Mouse (Mus musculus) urinary bladder, adult 18-20 months (tissue): ENCODE measurements around the gene 1700012B07Rik.

ENCODE experiments used
- DNase-seq, 2 experiments: peaks; one replicate each; pipeline ENCODE4 v3.0.0; 2022; ENCODE audit warnings: low spot score in 2 of 2, mixed read lengths in 2 of 2

Gene 1700012B07Rik

DNA sequence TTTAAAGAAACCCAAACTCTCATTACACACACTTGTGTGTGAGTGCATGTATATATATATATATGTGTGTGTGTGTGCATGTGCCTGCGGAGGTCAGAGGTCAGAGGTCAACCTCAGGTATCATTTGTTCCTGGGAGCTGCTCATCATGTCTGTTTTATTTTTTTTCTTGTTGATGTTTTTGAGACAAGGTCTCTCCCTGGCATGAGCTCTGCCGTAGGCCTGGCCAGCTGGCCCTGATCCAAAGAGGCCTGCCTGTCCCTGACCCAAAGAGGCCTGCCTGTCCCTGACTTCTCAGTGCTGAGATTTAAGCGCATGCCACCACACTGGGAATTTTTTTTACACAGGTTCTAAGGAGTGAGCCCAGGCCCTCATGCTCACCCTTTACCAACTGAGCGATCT is 24.1 kb upstream of the 1700012B07Rik start:
- no peak for DNase-seq

DNA sequence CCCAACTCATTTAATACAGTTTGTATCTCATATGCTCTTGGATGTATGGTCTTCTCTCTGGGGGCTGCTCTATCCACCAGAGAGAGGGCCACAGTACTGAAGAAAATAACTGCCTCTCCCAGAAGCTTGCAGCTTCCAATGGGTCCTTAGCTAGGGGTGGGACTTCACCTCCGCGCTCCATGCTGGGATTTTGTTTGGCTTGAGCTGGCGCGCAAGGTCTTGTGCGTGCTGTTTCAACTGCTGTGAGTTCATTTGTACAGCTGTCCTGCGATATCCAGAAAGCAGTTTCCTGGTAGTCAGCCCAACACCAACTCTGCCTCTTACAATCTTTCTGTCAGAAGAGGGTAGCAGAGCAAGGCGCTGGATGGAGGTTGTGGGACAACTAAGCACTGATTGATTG is 18.5 kb upstream of the 1700012B07Rik start:
- no peak for DNase-seq

DNA sequence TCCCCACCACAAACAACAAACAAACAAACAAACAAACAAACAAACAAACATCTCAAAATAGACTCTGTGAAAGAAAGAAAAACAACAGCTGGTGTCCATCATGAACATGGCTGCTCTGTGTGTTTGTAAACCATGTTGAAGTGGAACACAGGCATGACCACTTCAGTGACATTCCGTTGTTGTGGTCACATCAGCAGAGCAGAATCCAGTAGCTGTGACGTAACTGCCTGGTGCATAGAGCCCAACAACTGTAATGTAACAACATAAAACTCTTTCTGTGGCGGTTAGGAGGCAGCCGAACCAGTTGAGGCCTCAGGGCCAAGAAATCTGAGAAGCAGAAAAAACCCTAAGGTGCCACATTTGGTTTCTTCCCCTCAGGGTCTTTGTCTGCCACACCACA is 17.8 kb upstream of the 1700012B07Rik start:
- DNase-seq = no peak

DNA sequence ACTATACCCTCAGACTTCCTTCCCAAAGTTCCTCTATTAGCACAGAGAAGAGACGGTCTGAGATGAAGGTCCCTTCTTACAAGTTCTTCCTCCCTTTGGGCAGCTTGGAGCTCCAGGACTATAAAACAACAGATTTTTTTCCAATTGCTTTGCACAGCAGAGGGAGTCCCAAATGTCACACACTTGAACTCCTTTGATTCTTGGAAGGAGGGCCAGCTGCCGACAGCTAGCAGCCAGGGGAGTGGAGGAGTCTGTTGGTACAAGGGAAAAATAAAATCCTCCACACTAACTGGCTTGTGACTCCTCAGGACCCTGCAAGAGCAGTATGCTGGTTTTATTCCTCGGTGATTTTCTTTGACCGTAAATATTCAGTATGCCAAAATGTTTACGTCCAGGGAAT is 16.6 kb upstream of the 1700012B07Rik start:
- no peak for DNase-seq

DNA sequence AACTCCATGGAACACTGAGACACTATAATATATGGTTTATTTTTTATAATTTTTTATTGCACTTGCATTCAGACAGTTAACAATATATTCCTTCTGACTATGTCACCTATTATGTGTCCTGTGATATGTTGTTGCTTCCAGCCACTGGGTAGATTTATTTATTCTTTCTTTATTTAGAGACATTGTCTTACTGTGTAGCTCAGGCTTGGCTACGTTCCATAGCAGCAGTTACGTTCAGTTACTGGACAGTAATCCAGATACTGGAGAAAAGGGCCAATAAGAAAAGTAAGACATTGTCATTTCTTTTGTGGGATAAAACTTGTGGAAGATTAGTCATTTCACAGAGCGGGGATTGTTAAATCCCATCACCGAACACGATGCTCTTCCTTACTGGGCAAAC is 2.5 kb upstream of the 1700012B07Rik start:
- no peak for DNase-seq

DNA sequence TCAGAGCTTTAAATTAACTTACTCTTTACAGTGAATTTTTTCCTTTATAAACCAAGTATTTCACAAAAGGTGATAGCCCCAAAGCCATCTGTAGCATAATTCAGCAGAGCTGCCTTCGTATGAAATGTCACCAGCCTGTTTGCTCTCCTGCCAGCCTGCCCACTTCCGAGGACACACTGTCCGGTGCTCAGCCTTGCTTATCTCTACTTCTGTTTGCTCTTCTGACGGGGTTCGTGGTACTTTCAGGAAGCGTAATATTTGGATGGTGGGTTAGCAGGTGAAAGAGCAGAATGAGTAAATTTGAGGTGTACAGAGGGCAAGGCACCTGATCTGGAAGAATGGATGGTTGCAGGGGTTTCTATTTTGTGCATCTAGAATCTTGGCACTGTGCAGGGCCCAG is 5.6 kb downstream of the 1700012B07Rik start:
- peak in 1 of 2 experiments; percentile 9 for DNase-seq

DNA sequence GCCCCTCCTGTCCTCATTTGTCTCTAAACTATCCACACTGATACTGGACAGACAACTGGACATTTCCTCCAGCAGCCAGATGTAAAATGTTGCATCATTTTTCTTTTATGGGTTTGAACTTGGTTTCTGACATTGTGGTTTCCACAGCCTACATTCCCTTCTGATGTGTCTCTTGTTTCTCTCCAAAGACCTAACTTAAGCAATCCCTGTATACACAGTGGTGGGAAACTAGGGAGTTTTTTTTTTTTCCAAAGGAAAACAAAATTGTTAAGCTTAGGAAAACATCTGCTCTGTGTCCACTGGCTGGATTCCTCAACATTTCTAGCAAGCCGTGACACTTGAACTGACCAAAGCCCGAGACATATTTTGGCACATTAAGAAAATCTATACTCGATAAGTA is 10.4 kb downstream of the 1700012B07Rik start:
- DNase-seq = no peak

DNA sequence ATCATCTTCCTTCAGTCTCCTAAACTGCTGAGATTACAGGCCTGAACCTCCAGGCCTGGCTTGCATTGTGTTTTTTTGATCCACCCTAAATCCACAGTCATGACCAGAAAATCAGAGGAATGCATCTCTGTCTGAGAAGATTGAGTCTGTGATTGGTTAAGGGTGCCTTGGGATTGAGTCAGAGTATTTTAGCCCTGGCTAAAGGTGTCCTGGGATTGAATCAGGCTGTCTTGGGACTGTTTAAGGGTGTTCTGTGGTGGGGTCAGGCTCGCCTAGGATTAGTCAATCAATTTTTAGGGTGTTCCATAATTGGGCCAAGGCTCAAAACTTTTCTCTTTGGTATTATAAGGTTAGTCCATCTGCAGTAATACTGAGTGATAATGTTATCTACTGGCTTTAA is 10.9 kb downstream of the 1700012B07Rik start:
- peak in 1 of 2 experiments; percentile 22 for DNase-seq

DNA sequence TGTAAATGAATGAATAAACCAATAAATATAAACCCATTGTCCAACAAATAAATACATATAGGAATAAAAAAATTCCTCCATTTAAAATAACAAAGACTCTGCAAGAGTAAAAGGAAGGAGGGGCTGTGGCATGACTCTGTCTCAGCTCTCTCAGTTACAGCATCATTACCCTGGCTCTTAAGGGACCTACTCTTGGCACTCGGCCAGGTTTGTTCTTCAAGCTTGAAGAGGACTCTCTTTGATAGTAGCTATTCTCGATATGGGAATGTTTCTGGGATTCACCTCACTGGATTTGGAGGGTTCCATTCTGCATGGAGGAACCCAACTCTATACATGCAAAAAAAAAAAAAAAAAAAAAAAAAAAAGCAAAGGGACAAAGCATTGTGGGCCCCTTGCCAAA is 16.1 kb downstream of the 1700012B07Rik start:
- DNase-seq = no peak

DNA sequence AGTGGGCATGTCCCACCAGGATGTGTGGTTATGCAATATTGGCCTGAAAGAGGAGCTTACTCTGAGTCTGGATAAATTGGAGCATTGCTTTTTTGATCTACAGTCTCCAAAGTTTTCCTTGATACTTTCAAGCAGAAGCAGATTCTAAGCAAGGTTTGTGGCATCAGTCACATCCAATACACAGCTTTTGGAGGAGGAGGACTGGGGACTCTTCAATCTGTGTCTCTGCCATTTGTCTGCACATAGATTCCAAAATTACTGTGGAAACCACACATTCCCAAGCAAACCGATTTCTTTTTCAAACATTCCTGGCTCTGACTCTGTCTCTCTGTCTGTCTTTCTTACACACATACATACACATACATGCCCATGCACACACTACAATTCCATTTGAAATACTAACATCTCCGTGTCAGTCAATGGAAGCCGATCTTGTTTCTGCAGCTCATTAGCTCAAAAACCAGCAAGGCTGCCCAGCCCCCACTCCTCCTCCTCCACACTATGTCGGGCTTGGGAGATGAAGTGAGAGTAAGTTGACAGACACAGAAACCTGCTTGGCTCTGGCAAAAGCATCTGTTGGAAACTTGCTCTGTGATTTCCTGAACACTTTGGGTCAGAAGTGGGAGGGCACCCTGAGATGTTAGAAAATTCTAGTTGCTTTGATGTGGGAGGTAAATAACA is 18.5 kb downstream of the 1700012B07Rik start:
- DNase-seq = no peak

DNA sequence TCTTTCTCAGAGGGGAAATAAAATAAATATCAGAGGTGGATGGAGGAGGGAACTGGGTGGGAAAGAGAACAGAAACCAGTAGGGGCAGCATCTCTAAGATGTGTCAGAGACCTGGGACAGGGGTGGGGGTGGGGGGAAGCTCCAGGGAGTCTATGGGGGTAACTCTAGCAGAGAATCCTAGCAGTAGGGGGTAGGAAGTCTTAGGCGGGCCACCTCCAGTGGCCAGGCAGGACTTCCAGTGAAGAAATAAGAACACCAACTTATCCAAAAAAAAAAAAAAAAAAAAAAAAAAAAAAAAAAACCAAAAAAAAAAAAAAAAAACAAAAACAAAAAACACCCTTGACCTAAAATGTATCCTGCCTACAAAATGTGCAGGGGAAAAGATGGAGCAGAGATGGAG is 26.3 kb downstream of the 1700012B07Rik start:
- DNase-seq = no peak

DNA sequence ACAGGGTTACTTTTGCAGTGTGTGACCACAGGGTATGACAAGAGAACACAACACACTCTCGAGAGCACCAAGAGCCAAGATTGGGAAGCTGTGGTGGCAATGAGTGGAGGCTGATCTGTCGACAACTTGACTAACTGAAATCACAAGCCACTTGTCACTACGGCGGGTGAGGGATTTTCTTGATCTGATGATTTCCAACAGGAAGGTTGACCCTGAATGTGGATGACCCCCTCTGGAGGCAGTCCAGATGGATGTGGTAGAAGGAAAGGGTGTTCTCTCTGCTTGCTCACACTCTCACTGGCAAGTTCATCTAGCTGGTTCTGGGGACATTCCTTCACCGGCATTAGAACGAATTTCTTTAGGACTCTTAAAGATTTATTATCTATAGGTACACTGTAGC is 30.3 kb downstream of the 1700012B07Rik start:
- no peak for DNase-seq

DNA sequence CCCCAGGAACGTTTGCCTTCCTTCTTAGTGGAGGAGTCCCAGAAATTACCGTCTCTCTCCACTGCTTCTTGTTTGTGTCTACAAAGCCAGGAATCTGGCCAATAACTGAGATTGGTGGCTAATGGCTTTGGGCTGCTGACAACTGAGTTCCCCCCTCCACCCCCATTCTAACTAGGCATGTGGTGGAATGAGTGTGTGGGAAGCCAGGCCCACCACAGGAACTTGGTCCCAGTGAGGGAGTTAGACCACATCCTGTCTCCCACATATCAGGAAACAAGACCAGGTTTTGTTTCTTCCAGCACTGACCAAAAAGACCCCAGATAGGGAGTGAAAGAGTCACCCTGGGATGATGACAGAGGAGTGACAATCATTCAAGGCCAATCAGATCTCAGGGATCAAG is 32.3 kb downstream of the 1700012B07Rik start:
- no peak for DNase-seq

DNA sequence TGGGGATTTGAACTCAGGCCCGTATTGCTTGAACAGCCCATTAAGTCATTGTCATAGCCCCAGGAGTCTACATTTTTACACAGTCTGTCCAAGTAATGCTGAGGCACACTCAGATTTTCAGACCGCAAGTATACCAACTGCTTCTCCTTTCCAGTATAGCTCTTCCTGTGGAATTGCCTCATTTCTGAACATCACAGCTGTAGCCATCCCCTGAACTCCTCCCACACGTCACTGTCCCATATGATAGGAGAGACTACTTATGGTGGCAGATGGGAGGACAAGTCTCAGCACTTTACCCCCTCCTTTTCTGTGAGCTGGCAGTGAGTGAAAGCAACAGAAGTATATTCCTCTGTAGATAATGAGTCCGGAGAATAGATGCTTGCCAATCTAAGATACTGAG is 34.3 kb downstream of the 1700012B07Rik start:
- no peak for DNase-seq

DNA sequence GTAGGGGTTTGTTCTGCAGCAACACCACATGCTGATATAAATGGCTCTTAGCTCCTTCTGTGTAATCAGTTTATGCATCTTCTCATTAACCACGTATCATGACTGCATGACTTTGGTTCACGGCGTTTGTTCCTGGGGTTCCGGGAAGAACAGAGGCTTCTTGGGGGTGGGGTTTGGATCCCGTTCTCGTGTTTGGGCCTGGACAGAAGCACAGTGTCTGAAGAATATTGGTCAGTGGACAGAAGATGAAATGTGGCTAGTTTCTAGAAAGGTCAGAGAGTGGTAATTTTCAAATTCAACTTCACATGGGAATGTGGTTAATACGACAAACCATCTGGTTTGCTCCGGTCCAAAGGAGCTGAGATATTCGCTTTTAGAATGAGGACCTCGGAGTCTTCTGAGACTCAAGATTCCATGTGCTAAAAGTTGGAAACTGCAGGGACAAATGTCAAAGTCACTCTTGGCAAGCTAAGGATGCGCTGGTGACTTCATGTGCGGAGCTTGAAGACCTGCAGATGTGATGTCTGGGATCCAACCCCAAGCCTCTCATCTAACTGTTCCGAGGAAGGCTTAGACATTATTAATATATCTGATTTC is 35.3 kb downstream of the 1700012B07Rik start:
- no peak for DNase-seq

DNA sequence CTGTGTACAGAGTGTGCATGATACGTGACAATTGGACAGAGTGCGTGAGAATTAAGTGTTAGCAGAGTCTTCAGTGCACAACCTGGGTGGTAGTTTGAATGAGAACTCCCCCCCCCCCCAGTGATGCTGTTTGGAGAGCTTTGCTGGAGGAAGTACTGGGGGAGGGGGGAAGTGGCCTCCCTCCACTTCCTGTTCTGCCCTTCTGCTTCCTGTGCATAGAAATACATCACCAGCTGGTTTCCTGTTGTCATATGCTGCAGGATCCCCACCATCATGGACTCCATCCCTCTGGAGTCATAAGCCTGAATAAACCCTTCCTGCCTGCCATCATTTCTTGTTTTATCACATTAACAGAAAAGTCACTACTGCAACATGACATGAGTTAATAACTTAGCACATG is 35.9 kb downstream of the 1700012B07Rik start:
- no peak for DNase-seq

DNA sequence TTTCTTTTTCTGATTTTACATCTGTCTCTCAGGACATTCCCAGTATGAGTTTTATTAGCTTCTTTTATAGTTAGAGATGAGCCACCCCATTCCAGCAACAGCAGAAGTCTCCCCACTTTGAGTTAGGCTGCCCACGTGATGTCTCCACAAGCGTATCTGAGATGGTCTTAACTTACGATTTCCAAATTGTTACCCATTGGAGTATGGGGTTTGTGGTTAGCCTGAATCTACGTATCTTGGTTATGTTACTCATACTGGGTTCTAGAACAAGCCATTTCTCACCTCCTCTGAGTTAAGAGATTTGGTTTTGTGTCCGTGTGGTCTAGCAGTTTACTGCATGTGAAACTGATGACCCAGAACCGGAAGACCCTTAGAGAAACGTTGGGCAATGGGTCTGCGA is 37.6 kb downstream of the 1700012B07Rik start:
- DNase-seq = no peak

DNA sequence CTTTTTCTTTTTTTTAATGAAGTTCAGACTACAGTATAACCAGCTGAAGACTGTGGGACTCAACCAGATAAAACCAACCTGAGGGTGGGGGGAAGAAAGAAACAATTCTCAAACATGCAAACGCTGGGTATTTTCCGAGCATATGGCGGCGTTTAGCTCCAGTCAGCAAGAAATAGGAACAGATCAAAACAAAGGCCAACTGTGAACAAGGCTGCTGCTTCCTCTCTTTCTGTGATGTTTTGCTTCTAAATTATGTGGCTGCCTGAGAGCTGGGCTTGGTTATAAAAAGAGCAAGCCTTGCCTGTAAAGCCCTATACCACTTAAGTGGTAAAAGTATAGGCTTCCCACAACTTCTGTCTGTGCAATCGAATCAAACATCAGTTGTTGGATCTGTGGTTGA is 42.5 kb downstream of the 1700012B07Rik start:
- DNase-seq = no peak

DNA sequence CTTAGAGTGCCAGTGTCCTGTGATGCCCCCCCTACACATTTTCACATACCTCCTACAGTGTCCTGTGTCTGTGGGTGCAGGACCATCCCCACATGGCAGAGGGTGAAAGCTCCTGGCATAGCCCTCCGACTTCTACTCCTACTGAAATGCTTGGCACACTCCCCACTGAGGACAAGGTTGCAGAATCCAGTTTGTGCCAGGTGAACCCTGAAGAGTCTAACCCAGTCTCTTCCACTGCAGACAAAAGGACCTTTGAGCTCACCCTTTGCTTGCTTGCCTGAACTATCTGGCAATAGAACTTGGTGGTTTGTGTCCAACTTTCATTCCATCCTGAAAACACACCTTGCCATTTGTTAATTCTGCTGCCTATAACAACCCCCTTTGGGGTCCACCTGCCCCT is 56.5 kb downstream of the 1700012B07Rik start:
- no peak for DNase-seq

DNA sequence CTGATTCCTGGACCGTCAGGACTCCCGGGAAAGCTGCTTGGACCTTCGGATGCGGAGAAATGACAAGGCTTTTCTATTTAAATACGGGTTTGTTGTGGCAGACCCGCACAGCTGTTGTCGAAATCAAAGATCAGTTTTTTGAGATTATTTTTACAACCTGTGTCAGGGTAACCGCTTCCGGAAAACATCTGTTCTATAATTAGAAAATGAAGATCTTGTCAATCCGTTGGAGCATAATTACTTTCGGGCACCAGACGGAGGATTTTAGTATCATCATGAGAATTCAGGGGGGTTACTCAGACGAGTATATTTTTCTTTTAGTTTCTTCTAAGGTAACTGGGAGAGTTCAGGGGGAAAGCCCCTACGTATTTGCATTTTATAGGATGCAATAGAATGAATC is 57.7 kb downstream of the 1700012B07Rik start:
- DNase-seq = no peak

DNA sequence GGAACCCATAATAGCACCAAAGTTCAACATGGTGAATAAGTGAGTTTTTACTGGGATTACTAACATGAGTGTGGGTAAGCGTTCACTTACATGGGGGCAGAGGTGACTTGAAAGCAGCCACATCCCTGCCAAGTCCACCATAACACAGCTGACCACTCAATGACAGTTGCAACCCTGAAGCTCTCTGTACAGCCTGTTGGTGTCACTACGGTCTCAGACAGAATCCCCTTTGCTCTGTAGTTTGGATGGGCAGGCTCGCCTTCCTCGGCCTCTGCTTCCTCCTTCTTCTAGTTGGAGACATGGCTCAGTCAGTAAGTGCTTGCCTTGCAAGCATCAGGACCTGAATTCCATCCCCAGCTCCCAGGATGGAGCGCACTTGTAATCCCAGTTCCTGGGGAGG is 58.8 kb downstream of the 1700012B07Rik start:
- DNase-seq = no peak

DNA sequence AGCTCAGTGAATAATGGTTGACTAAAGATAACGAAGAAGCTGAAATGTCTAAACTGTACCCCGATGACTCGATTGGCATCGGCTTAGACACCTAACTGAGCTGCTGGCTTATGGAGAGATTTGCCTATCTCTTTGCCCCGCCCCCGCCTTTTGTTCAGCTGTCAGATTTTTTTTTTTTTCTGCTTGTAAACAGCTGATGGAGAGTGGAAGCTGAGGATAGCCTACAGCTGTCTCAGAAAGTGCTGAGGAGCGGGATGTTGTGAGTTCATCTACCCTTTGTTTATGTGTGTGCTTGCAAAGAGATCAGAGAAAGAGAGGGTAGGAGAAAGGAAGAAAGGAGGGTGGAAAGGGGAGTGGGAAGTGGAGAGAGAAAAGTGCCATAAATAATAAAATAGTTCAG is 67.8 kb downstream of the 1700012B07Rik start:
- DNase-seq = no peak

DNA sequence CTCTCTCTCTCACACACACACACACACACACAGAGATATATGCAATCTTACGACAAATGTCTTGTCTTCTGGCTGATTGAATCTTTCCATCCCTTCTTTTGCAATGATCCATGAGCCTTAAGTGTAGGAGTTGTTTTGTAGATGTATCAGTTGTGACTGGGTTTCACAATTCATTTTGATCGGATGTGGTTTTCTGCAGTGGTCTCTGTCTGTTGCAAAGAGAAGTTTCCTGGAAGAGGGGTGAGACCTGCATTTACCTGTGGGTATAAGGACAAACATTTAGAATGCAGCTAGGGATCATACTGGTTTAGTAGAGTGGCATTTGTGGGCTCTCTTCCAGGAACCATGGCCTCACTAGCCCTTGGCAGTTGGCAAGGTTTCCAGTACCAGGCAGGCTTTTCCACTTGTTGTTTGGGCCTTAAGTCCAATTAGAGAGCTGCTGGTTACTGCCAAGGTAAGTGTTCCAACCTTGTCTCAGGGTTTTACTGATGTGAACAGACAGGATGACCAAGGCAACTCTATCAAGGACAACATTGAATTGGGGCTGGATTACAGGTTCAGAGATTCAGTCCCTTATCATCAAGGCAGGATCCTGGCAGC is 69.1 kb downstream of the 1700012B07Rik start:
- DNase-seq = no peak
